Mouse (Mus musculus) forebrain, postnatal 0 days (tissue): ENCODE data around the gene Rara. TPM values are rescaled to one million over a fixed set of nuclear protein-coding genes. Genes with fewer than 3 reads are reported as not detected.

Experiments
- ATAC-seq: fragments of 200-750 bp; cut with Nextera tagmentation; 2 replicates; pipeline ENCODE4 v1.8.0; 2017; ENCODE audit warnings: mild to moderate bottlenecking, moderate library complexity
- DNase-seq: peaks from one replicate; pipeline ENCODE4 v3.0.0-alpha.2; 2015
- H3K27ac ChIP-seq: fragments of 300-500 bp; sonication (generic); 2 replicates; pipeline ENCODE4 v1.5.1; 2014; ENCODE audit warnings: low read depth, mild to moderate bottlenecking, antibody characterized with exemption, low read length, moderate library complexity, mixed read lengths
- H3K27me3 ChIP-seq: fragments of 300-500 bp; sonication (generic); 2 replicates; pipeline ENCODE4 v1.6.1; 2014; ENCODE audit warnings: mild to moderate bottlenecking, low read length, mixed read lengths; ENCODE audit not compliant: insufficient read depth
- H3K36me3 ChIP-seq: fragments of 300-500 bp; sonication (generic); 2 replicates; pipeline ENCODE4 v1.6.1; 2014; ENCODE audit warnings: mild to moderate bottlenecking, moderate library complexity; ENCODE audit not compliant: insufficient read depth
- H3K4me1 ChIP-seq: fragments of 300-500 bp; sonication (generic); 2 replicates; pipeline ENCODE4 v1.6.1; 2014; ENCODE audit warnings: antibody characterized with exemption; ENCODE audit not compliant: insufficient read depth
- H3K4me2 ChIP-seq: fragments of 300-500 bp; sonication (generic); 2 replicates; pipeline ENCODE4 v1.6.1; 2014; ENCODE audit warnings: low read depth, mild to moderate bottlenecking, moderate library complexity
- H3K4me3 ChIP-seq: fragments of 300-500 bp; sonication (generic); 2 replicates; pipeline ENCODE4 v1.5.1; 2014; ENCODE audit warnings: low read depth, low read length, mixed read lengths
- H3K9ac ChIP-seq: fragments of 300-500 bp; sonication (generic); 2 replicates; pipeline ENCODE4 v1.6.1; 2014; ENCODE audit warnings: mild to moderate bottlenecking
- H3K9me3 ChIP-seq: fragments of 300-500 bp; sonication (generic); 2 replicates; pipeline ENCODE4 v1.6.1; 2016; ENCODE audit warnings: low read length
- CTCF ChIP-seq: sonication (generic); IDR thresholded peaks from 2 replicates; pipeline ENCODE4 v1.5.1; 2016; ENCODE audit warnings: antibody characterized with exemption, control low read depth, low read depth
- WGBS: fragments of 180-500 bp; shearing (Covaris S2); extraction: QIAGEN DNeasy Blood & Tissue Kit; methylation state at CpG from one replicate; pipeline ENCODE4 v1.1.7; 2014; 5-methylcytosine and 5-hydroxymethylcytosine counted together
- polyA plus RNA-seq: library from polyadenylated mRNA; unstranded; fragments of >200 nt; fragmentation: Nextera tagmentation; extraction: Ambion mirVana; gene quantifications from 2 replicates; pipeline ENCODE4 v1.2.1, GENCODE M21; 2015
- total RNA-seq: library from RNA; depleted of rRNA; stranded (reverse); fragments of >200 nt; gene quantifications from 2 replicates; pipeline ENCODE4 v1.2.3, GENCODE M21; 2014

Gene Rara
- total and polyA plus RNA-seq, 2 experiments from 2014 or later, result 10.7 to 15.2 TPM

GRCm38 (mm10) chr11:98973584-98973983 is 46.0 kb downstream of the Rara start:
- ATAC-seq (no peak), DNase-seq (no peak)
- peaks cover 13% of the 10 kb centered on the region; the same call in 1 of the 2 replicates for H3K36me3 ChIP-seq
- H3K9ac ChIP-seq, result no peak overlapping the region
- peaks cover 24% of the 10 kb centered on the region for H3K4me1 ChIP-seq
- 85% methylated on average over 14 of the region's 14 CpGs for WGBS
- H3K4me2 ChIP-seq, result no peak overlapping the region
- H3K4me3 ChIP-seq, result no peak overlapping the region
- no peak for TF ChIP-seq CTCF
- no peak overlapping the region for H3K27ac ChIP-seq
- H3K9me3 ChIP-seq, result no peaks in the 10 kb centered on the region
- no peaks in the 10 kb centered on the region for H3K27me3 ChIP-seq

- peaks cover 13% of the 10 kb centered on the region; the same call in 1 of the 2 replicates for H3K36me3 ChIP-seq
- DNase-seq (no peak), ATAC-seq (no peak)
- H3K9me3 ChIP-seq, result no peaks in the 10 kb centered on the region
- H3K4me2 ChIP-seq, result no peak overlapping the region
- H3K4me1 ChIP-seq, result peaks cover 19% of the 10 kb centered on the region
- no peak overlapping the region for H3K4me3 ChIP-seq
- H3K27me3 ChIP-seq, result no peaks in the 10 kb centered on the region
- H3K9ac ChIP-seq, result no peak overlapping the region
- no peak for TF ChIP-seq CTCF
- WGBS, result 81% methylated on average over 6 of the region's 6 CpGs
- H3K27ac ChIP-seq, result no peak overlapping the region
Observed at GRCm38 (mm10) chr11:98974213-98974612, 46.6 kb downstream of the Rara start.

- no peak overlapping the region for H3K27ac ChIP-seq
- H3K36me3 ChIP-seq, result peaks cover 13% of the 10 kb centered on the region; the same call in 1 of the 2 replicates
- no peak overlapping the region for H3K4me3 ChIP-seq
- 53% methylated on average over 5 of the region's 5 CpGs for WGBS
- peak; percentile 89 for TF ChIP-seq CTCF
- no peak overlapping the region for H3K9ac ChIP-seq
- no peaks in the 10 kb centered on the region for H3K27me3 ChIP-seq
- DNase-seq (peak; percentile 90), ATAC-seq (peak; percentile 72; the same call in 1 of the 2 replicates)
- no peak overlapping the region for H3K4me2 ChIP-seq
- no peaks in the 10 kb centered on the region for H3K9me3 ChIP-seq
- peaks cover 12% of the 10 kb centered on the region; the same call in 1 of the 2 replicates for H3K4me1 ChIP-seq
Observed at GRCm38 (mm10) chr11:98974871-98975719, 47.5 kb downstream of the Rara start.

- peaks cover 2% of the 10 kb centered on the region; the same call in 1 of the 2 replicates for H3K36me3 ChIP-seq
- H3K9me3 ChIP-seq, result no peaks in the 10 kb centered on the region
- 69% methylated on average over 15 of the region's 15 CpGs for WGBS
- no peaks in the 10 kb centered on the region for H3K27me3 ChIP-seq
- H3K4me1 ChIP-seq, result no peaks in the 10 kb centered on the region; the same call in 1 of the 2 replicates
- TF ChIP-seq CTCF, result no peak
- H3K4me3 ChIP-seq, result no peak overlapping the region
- ATAC-seq (no peak), DNase-seq (no peak)
- H3K9ac ChIP-seq, result no peak overlapping the region
- H3K4me2 ChIP-seq, result no peak overlapping the region
- no peak overlapping the region for H3K27ac ChIP-seq
Observed at GRCm38 (mm10) chr11:98978526-98979148, 51.0 kb downstream of the Rara start.

- H3K4me1 ChIP-seq, result no peaks in the 10 kb centered on the region; the same call in 1 of the 2 replicates
- no peaks in the 10 kb centered on the region for H3K9me3 ChIP-seq
- ATAC-seq, result no peak
- H3K27ac ChIP-seq, result no peak overlapping the region
- no peak overlapping the region for H3K9ac ChIP-seq
- 82% methylated on average over 4 of the region's 5 CpGs for WGBS
- no peaks in the 10 kb centered on the region for H3K27me3 ChIP-seq
- no peak overlapping the region for H3K4me2 ChIP-seq
- no peak for DNase-seq
- no peak overlapping the region for H3K4me3 ChIP-seq
- no peak for TF ChIP-seq CTCF
- H3K36me3 ChIP-seq, result no peaks in the 10 kb centered on the region
Observed at GRCm38 (mm10) chr11:98979356-98979755, 51.7 kb downstream of the Rara start.

GRCm38 (mm10) chr11:98981289-98981996 is 53.8 kb downstream of the Rara start:
- WGBS, result 30% methylated on average over 20 of the region's 20 CpGs
- Histone ChIP-seq H3K36me3 (no peaks in the 10 kb centered on the region), H3K27me3 (no peaks in the 10 kb centered on the region), H3K4me3 (peak overlapping the region; percentile 69), H3K4me1 (no peaks in the 10 kb centered on the region; the same call in 1 of the 2 replicates), H3K9me3 (no peaks in the 10 kb centered on the region), H3K4me2 (peak overlapping the region; percentile 72), H3K27ac (peak overlapping the region; percentile 86), H3K9ac (peak overlapping the region; percentile 73)
- no peak for DNase-seq
- no peak for TF ChIP-seq CTCF
- peak; percentile 21 for ATAC-seq
